Mouse (Mus musculus) midbrain, postnatal 0 days (tissue): ENCODE data around the gene 4930415O20Rik. TPM values are rescaled to one million over a fixed set of nuclear protein-coding genes. Genes with fewer than 3 reads are reported as not detected.
A peak's percentile ranks its signal among the peaks of the same experiment; 100 is the strongest.

Experiments used
- ATAC-seq: fragments of 200-750 bp; cut with Nextera tagmentation; 2 replicates; pipeline ENCODE4 v1.8.0; 2017; ENCODE audit warnings: moderate number of reproducible peaks, mild to moderate bottlenecking, moderate TSS enrichment, moderate library complexity; ENCODE audit not compliant: low FRiP score
- DNase-seq: peaks from one replicate; pipeline ENCODE4 v3.0.0-alpha.2; 2015; ENCODE audit warnings: low spot score
- H3K27ac ChIP-seq: fragments of 300-500 bp; sonication (generic); 2 replicates; pipeline ENCODE4 v1.5.1; 2014; ENCODE audit warnings: low read depth, mild to moderate bottlenecking, low read length, mixed read lengths
- H3K27me3 ChIP-seq: fragments of 300-500 bp; sonication (generic); 2 replicates; pipeline ENCODE4 v1.6.1; 2014; ENCODE audit warnings: low read length, control low read depth, mixed read lengths; ENCODE audit not compliant: insufficient read depth
- H3K36me3 ChIP-seq: fragments of 300-500 bp; sonication (generic); 2 replicates; pipeline ENCODE4 v1.6.1; 2014; ENCODE audit warnings: low read length, control low read depth, mixed read lengths; ENCODE audit not compliant: insufficient read depth
- H3K4me1 ChIP-seq: fragments of 300-500 bp; sonication (generic); 2 replicates; pipeline ENCODE4 v1.6.1; 2014; ENCODE audit warnings: mild to moderate bottlenecking, control low read depth, antibody characterized with exemption, low read length, mixed read lengths; ENCODE audit not compliant: insufficient read depth
- H3K4me2 ChIP-seq: fragments of 300-500 bp; sonication (generic); 2 replicates; pipeline ENCODE4 v1.6.1; 2014; ENCODE audit warnings: low read depth, mild to moderate bottlenecking, low read length, mixed read lengths; ENCODE audit not compliant: poor library complexity, severe bottlenecking
- H3K4me3 ChIP-seq: fragments of 300-500 bp; sonication (generic); 2 replicates; pipeline ENCODE4 v1.5.1; 2014; ENCODE audit warnings: low read depth, mild to moderate bottlenecking, low read length, moderate library complexity
- H3K9ac ChIP-seq: fragments of 300-500 bp; sonication (generic); replicated peaks from 2 replicates; pipeline ENCODE4 v1.6.1; 2014; ENCODE audit warnings: mild to moderate bottlenecking, low read length, moderate library complexity, mixed read lengths; ENCODE audit not compliant: poor library complexity, severe bottlenecking
- H3K9me3 ChIP-seq: fragments of 300-500 bp; sonication (generic); 2 replicates; pipeline ENCODE4 v1.6.1; 2016; ENCODE audit warnings: low read length, control low read depth
- CTCF ChIP-seq: IDR thresholded peaks from 2 replicates; pipeline ENCODE4 v1.5.1; 2016; ENCODE audit warnings: antibody characterized with exemption, mild to moderate bottlenecking
- WGBS: fragments of 180-500 bp; shearing (Covaris S2); extraction: QIAGEN DNeasy Blood & Tissue Kit; methylation state at CpG from one replicate; pipeline ENCODE4 v1.1.7; 2014; 5-methylcytosine and 5-hydroxymethylcytosine counted together
- polyA plus RNA-seq: library from polyadenylated mRNA; unstranded; fragments of >200 nt; fragmentation: Nextera tagmentation; extraction: Ambion mirVana; gene quantifications from 2 replicates; pipeline ENCODE4 v1.2.1, GENCODE M21; 2015
- total RNA-seq: library from RNA; depleted of rRNA; stranded (reverse); fragments of >200 nt; gene quantifications from 2 replicates; pipeline ENCODE4 v1.2.3, GENCODE M21; 2014

The 4930415O20Rik gene
- total and polyA plus RNA-seq, 2 experiments from 2014 or later: 0.31 to 0.82 TPM

DNA sequence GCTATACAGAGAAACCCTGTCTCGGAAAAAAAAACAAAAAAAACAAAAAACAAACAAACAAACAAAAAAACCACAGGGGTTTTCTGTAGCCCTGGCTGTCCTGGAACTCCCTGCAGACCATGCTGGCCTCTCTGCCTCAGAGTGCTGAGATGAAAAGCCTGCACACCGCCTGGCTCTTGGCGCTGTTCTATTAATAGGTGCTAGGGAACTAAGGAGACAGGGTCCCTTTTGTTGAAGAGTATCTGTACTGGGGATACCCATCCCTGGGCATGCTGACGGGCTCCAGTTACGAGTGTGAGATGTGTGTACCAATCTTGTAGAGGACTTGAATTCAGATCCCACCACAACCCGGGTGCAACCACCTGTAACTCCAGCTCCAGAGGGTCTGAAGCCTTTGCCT, 44.9 kb downstream of the 4930415O20Rik start:
- ATAC-seq: no peak
- no peak overlapping the region for H3K27ac ChIP-seq
- 71% methylated on average over 6 of the region's 6 CpGs for WGBS

DNA sequence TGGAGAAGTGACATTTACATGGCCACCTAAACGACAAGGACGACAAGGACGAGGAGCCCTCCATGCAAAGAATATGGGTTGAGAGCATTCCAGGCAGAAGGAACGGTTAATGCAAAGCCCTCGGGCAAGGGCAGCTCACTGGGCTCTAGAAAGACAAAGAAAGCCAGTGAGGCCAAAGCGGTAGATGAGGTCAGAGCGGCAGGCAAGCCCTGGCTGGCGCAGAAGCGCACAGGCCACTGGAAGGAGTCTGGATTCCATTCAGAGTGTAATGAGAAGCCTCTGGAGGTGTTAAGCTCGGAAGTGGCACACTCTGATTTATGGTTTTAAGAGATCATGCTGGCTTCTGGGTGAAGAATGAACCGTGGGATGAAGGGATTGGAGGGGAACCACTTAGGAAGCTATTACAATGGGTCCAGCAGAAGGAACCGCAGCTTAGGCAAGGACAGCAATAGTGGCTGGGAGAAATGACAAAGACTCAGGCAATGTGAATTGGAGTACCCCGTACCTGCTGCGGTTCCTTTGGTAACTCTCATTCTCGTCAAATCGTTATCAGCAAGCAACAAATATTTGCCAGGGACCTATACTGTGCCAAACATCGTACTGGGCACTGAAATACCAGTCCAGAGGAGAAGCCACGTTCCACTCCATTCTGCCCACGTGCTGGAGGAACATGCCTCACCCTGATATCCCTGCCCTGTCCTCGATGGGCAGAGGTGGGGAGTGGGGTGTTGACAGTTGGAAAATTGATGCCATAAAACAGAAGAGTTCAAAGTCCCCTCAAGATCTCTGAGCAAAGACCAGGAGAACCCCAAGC, 45.8 kb downstream of the 4930415O20Rik start:
- H3K4me1 ChIP-seq: no peaks in the 10 kb centered on the region
- DNase-seq: no peak
- H3K36me3 ChIP-seq: no peaks in the 10 kb centered on the region
- H3K27ac ChIP-seq: no peak overlapping the region
- H3K9me3 ChIP-seq: no peaks in the 10 kb centered on the region
- 49% methylated on average over 20 of the region's 20 CpGs for whole genome bisulfite sequencing
- H3K27me3 ChIP-seq: peaks cover 3% of the 10 kb centered on the region; the same call in 1 of the 2 replicates
- ATAC-seq: no peak
- no peak overlapping the region for H3K4me2 ChIP-seq
- no peak overlapping the region for H3K9ac ChIP-seq
- no peak overlapping the region for H3K4me3 ChIP-seq
- TF ChIP-seq CTCF: no peak

More for the DNA sequence above, 44.9 kb downstream of the 4930415O20Rik start:
- H3K4me1 ChIP-seq: no peaks in the 10 kb centered on the region
- H3K4me3 ChIP-seq: no peak overlapping the region
- no peak overlapping the region for H3K4me2 ChIP-seq
- no peaks in the 10 kb centered on the region for H3K36me3 ChIP-seq
- peaks cover 3% of the 10 kb centered on the region; the same call in 1 of the 2 replicates for H3K27me3 ChIP-seq
- TF ChIP-seq CTCF: no peak
- H3K9me3 ChIP-seq: no peaks in the 10 kb centered on the region
- no peak overlapping the region for H3K9ac ChIP-seq
- DNase-seq: no peak

DNA sequence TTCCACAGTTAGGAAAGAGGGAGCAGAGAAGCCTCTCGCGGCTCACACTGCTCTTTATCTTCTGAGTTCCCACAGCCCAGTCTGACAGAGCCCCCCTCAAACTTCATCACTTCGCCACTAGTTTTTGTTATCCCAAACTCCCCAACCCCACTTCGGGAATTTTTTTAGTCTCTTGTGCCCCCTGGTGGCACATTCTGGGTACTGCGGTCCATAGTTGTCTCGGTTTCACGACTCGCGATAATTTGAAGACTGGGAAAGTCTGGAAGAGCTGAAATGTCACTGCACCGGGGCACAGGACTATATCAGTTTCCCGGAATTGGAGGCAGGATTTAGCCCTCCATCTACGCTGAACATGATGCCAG, 46.4 kb downstream of the 4930415O20Rik start:
- Histone ChIP-seq H3K27me3 (peaks cover 3% of the 10 kb centered on the region; the same call in 1 of the 2 replicates), H3K4me3 (no peak overlapping the region), H3K27ac (no peak overlapping the region), H3K4me2 (no peak overlapping the region), H3K36me3 (no peaks in the 10 kb centered on the region), H3K4me1 (no peaks in the 10 kb centered on the region), H3K9me3 (no peaks in the 10 kb centered on the region), H3K9ac (no peak overlapping the region)
- TF ChIP-seq CTCF: peak; percentile 93
- WGBS: 2% methylated on average over 12 of the region's 12 CpGs
- ATAC-seq (0 out of 2 replicates have a peak, but pooled peaks have one; percentile 62), DNase-seq (peak; percentile 80)

DNA sequence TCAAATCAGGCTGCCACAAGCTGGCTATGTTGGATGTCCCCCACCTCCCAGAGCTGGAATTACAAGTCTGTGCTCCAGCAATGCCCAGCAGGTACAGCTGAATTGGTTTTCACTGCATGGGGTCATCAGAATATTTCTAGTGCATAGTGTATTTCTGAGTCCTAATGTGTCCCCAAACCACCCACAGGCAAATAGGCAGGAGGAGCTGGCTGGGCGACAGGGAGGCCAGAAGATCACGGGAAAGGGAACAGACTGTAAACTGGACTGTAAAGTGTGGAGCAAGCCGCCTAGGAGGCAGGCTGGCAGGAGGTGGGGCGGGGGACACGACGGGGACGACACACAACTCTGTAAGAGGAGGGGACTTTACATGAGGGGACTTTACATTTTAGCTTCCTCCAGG, 51.4 kb downstream of the 4930415O20Rik start:
- no peak overlapping the region for H3K27ac ChIP-seq

DNA sequence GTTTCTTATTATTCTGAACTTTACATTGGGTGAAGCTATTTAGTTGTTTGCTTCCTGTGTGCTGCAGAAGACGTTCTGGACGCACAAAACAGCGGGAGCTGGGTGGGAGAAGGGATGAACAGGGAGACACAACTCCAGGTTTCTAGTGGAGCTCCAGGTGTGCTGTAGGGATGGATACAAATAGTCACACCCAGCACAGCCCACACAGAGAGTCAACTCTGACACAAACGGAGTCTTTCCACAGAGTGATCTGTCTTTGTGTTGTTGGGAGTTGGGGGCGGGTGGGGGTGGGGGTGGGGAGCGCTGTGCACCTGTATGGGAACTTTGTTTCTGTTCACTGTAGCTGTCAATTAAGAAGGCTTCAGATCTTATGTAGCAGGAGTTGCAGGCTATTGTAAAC, 51.9 kb downstream of the 4930415O20Rik start:
- Histone ChIP-seq H3K9me3 (no peaks in the 10 kb centered on the region), H3K27me3 (peaks cover 3% of the 10 kb centered on the region; the same call in 1 of the 2 replicates), H3K4me2 (no peak overlapping the region), H3K4me3 (no peak overlapping the region), H3K27ac (no peak overlapping the region), H3K36me3 (no peaks in the 10 kb centered on the region), H3K4me1 (no peaks in the 10 kb centered on the region), H3K9ac (no peak overlapping the region)
- no peak for DNase-seq
- 22% methylated on average over 6 of the region's 6 CpGs for WGBS
- no peak for ATAC-seq
- TF ChIP-seq CTCF: no peak

More for the DNA sequence above, 51.4 kb downstream of the 4930415O20Rik start:
- H3K9me3 ChIP-seq: no peaks in the 10 kb centered on the region
- DNase-seq (no peak), ATAC-seq (no peak)
- no peak overlapping the region for H3K4me2 ChIP-seq
- H3K27me3 ChIP-seq: peaks cover 3% of the 10 kb centered on the region; the same call in 1 of the 2 replicates
- WGBS: 11% methylated on average over 7 of the region's 7 CpGs
- H3K4me3 ChIP-seq: no peak overlapping the region
- H3K9ac ChIP-seq: no peak overlapping the region
- H3K36me3 ChIP-seq: no peaks in the 10 kb centered on the region
- TF ChIP-seq CTCF: no peak
- no peaks in the 10 kb centered on the region for H3K4me1 ChIP-seq

DNA sequence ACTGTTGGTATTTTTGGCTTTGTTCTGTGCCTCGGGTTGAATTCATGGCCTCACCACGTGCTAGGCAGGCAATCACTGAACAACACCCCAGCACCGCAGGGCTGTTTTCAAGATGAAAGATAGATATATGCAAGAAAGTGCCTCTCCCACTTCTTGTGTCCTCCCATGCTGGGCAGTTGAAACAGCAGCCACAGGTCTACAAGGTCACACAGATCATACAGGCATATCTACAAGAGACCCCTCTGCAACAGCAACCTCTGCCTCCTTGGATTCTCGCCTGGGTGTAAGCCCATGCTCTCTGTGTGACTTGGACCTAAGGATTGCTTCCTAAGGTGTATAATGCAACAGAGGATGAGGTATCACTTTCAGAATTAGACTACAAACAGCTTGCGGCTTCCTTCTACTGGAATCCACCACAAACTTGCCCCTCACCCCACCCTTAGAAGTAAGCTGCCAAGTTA, 52.6 kb downstream of the 4930415O20Rik start:
- no peaks in the 10 kb centered on the region for H3K36me3 ChIP-seq
- ATAC-seq (no peak), DNase-seq (no peak)
- H3K4me1 ChIP-seq: peaks cover 2% of the 10 kb centered on the region; the same call in 1 of the 2 replicates
- no peaks in the 10 kb centered on the region for H3K9me3 ChIP-seq
- H3K4me3 ChIP-seq: no peak overlapping the region
- TF ChIP-seq CTCF: no peak
- no peak overlapping the region for H3K9ac ChIP-seq
- no peak overlapping the region for H3K27ac ChIP-seq
- peaks cover 3% of the 10 kb centered on the region; the same call in 1 of the 2 replicates for H3K27me3 ChIP-seq
- H3K4me2 ChIP-seq: no peak overlapping the region
- WGBS: 61% methylated on average over 5 of the region's 5 CpGs
